Mouse (Mus musculus): ENCODE measurements around the gene Cdyl2. TPM values are rescaled to one million over a fixed set of nuclear protein-coding genes. Genes with fewer than 3 reads are reported as not detected.

Gene Cdyl2
- polyA plus RNA-seq, 1 experiment from 2014 or later: 7.3 TPM

- H3K27ac ChIP-seq (ENCODE audit: low read length): no peak overlapping the region
- WGBS: 84% methylated on average over 8 of the region's 8 CpGs
- H3K9ac ChIP-seq (ENCODE audit: low read length): no peak overlapping the region
- H3K4me3 ChIP-seq (ENCODE audit: low read length): no peak overlapping the region
- H3K9me3 ChIP-seq (ENCODE audit: control insufficient read depth, low read length): no peaks in the 10 kb centered on the region
- no peaks in the 10 kb centered on the region for H3K27me3 ChIP-seq (ENCODE audit: control insufficient read depth, insufficient read depth, low read depth, low read length)
- ATAC-seq (ENCODE audit: low read depth): no peak
- H3K36me3 ChIP-seq (ENCODE audit: control insufficient read depth, insufficient read depth, low read length): no peaks in the 10 kb centered on the region
- H3K4me1 ChIP-seq (replicated peaks; ENCODE audit: control insufficient read depth, insufficient read depth, low read length): no peaks in the 10 kb centered on the region
- no peak overlapping the region for H3K4me2 ChIP-seq (ENCODE audit: low read depth, low read length)
Measured at GRCm38 (mm10) chr8:116635972-116636371, 96.8 kb downstream of the Cdyl2 start.

GRCm38 (mm10) chr8:116635261-116635660, 97.5 kb downstream of the Cdyl2 start:
- H3K27ac ChIP-seq (ENCODE audit: low read length): no peak overlapping the region
- no peaks in the 10 kb centered on the region for H3K27me3 ChIP-seq (ENCODE audit: control insufficient read depth, insufficient read depth, low read depth, low read length)
- no peak for ATAC-seq (ENCODE audit: low read depth)
- H3K4me3 ChIP-seq (ENCODE audit: low read length): no peak overlapping the region
- no peaks in the 10 kb centered on the region for H3K4me1 ChIP-seq (replicated peaks; ENCODE audit: control insufficient read depth, insufficient read depth, low read length)
- WGBS: 85% methylated on average over 13 of the region's 13 CpGs
- H3K9me3 ChIP-seq (ENCODE audit: control insufficient read depth, low read length): no peaks in the 10 kb centered on the region
- H3K36me3 ChIP-seq (ENCODE audit: control insufficient read depth, insufficient read depth, low read length): no peaks in the 10 kb centered on the region
- no peak overlapping the region for H3K4me2 ChIP-seq (ENCODE audit: low read depth, low read length)
- no peak overlapping the region for H3K9ac ChIP-seq (ENCODE audit: low read length)

- Histone ChIP-seq H3K4me2 (ENCODE audit: low read depth, low read length) (no peak overlapping the region), H3K36me3 (ENCODE audit: control insufficient read depth, insufficient read depth, low read length) (no peaks in the 10 kb centered on the region), H3K9me3 (ENCODE audit: control insufficient read depth, low read length) (no peaks in the 10 kb centered on the region), H3K27me3 (ENCODE audit: control insufficient read depth, insufficient read depth, low read depth, low read length) (no peaks in the 10 kb centered on the region), H3K9ac (ENCODE audit: low read length) (no peak overlapping the region), H3K4me1 (replicated peaks; ENCODE audit: control insufficient read depth, insufficient read depth, low read length) (no peaks in the 10 kb centered on the region), H3K4me3 (ENCODE audit: low read length) (no peak overlapping the region), H3K27ac (ENCODE audit: low read length) (no peak overlapping the region)
- 87% methylated on average over 4 of the region's 4 CpGs for WGBS
- ATAC-seq (ENCODE audit: low read depth): no peak
Measured at GRCm38 (mm10) chr8:116634436-116634835, 98.4 kb downstream of the Cdyl2 start.

- WGBS: 61% methylated on average over 10 of the region's 10 CpGs
- Histone ChIP-seq H3K27me3 (ENCODE audit: control insufficient read depth, insufficient read depth, low read depth, low read length) (no peaks in the 10 kb centered on the region), H3K9ac (ENCODE audit: low read length) (no peak overlapping the region), H3K4me2 (ENCODE audit: low read depth, low read length) (no peak overlapping the region), H3K27ac (ENCODE audit: low read length) (no peak overlapping the region), H3K4me1 (replicated peaks; ENCODE audit: control insufficient read depth, insufficient read depth, low read length) (no peaks in the 10 kb centered on the region), H3K4me3 (ENCODE audit: low read length) (no peak overlapping the region), H3K9me3 (ENCODE audit: control insufficient read depth, low read length) (no peaks in the 10 kb centered on the region), H3K36me3 (ENCODE audit: control insufficient read depth, insufficient read depth, low read length) (no peaks in the 10 kb centered on the region)
- no peak for ATAC-seq (ENCODE audit: low read depth)
Measured at GRCm38 (mm10) chr8:116633470-116634150, 99.2 kb downstream of the Cdyl2 start.

GRCm38 (mm10) chr8:116630066-116630465, 102.7 kb downstream of the Cdyl2 start:
- Histone ChIP-seq H3K27me3 (ENCODE audit: control insufficient read depth, insufficient read depth, low read depth, low read length) (no peaks in the 10 kb centered on the region), H3K9me3 (ENCODE audit: control insufficient read depth, low read length) (no peaks in the 10 kb centered on the region), H3K9ac (ENCODE audit: low read length) (no peak overlapping the region), H3K4me1 (replicated peaks; ENCODE audit: control insufficient read depth, insufficient read depth, low read length) (no peaks in the 10 kb centered on the region), H3K36me3 (ENCODE audit: control insufficient read depth, insufficient read depth, low read length) (no peaks in the 10 kb centered on the region), H3K27ac (ENCODE audit: low read length) (no peak overlapping the region), H3K4me3 (ENCODE audit: low read length) (no peak overlapping the region), H3K4me2 (ENCODE audit: low read depth, low read length) (no peak overlapping the region)
- 0 out of 2 replicates have a peak, but pooled peaks have one; percentile 7 for ATAC-seq (ENCODE audit: low read depth)
- 40% methylated on average over 11 of the region's 11 CpGs for WGBS

DNA sequence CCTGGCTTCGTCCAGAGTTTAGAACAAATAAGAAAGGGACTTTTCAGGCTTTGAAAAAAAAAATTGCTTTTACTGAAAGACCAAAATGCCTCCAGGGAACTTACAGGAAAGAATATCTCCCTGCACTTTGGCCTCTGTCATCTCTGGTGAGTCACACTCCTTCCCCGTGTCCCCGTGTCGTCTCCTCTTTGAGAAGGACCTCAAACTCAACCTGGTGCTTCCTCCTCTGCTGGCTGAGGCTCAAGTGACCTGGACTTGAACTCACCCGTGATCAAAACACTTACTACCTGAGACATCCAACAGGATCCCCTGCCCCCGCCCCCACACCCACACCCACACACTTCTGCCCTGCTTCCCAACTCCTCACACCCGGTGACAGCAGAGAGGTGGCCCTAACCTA, 103.8 kb downstream of the Cdyl2 start:
- Histone ChIP-seq H3K4me2 (ENCODE audit: low read depth, low read length) (no peak overlapping the region), H3K9ac (ENCODE audit: low read length) (no peak overlapping the region), H3K9me3 (ENCODE audit: control insufficient read depth, low read length) (no peaks in the 10 kb centered on the region), H3K4me3 (ENCODE audit: low read length) (no peak overlapping the region), H3K27ac (ENCODE audit: low read length) (no peak overlapping the region), H3K36me3 (ENCODE audit: control insufficient read depth, insufficient read depth, low read length) (no peaks in the 10 kb centered on the region), H3K4me1 (replicated peaks; ENCODE audit: control insufficient read depth, insufficient read depth, low read length) (no peaks in the 10 kb centered on the region), H3K27me3 (ENCODE audit: control insufficient read depth, insufficient read depth, low read depth, low read length) (no peaks in the 10 kb centered on the region)
- WGBS: 44% methylated on average over 7 of the region's 7 CpGs
- ATAC-seq (ENCODE audit: low read depth): no peak

- no peak overlapping the region for H3K27ac ChIP-seq (ENCODE audit: low read length)
- H3K4me2 ChIP-seq (ENCODE audit: low read depth, low read length): no peak overlapping the region
- no peak overlapping the region for H3K9ac ChIP-seq (ENCODE audit: low read length)
- 94% methylated on average over 2 of the region's 2 CpGs for WGBS
- H3K4me3 ChIP-seq (ENCODE audit: low read length): no peak overlapping the region
- ATAC-seq (ENCODE audit: low read depth): no peak
- no peaks in the 10 kb centered on the region for H3K27me3 ChIP-seq (ENCODE audit: control insufficient read depth, insufficient read depth, low read depth, low read length)
- H3K9me3 ChIP-seq (ENCODE audit: control insufficient read depth, low read length): no peaks in the 10 kb centered on the region
- no peaks in the 10 kb centered on the region for H3K4me1 ChIP-seq (replicated peaks; ENCODE audit: control insufficient read depth, insufficient read depth, low read length)
- no peaks in the 10 kb centered on the region for H3K36me3 ChIP-seq (ENCODE audit: control insufficient read depth, insufficient read depth, low read length)
Measured at GRCm38 (mm10) chr8:116627854-116628479, 104.8 kb downstream of the Cdyl2 start.

DNA sequence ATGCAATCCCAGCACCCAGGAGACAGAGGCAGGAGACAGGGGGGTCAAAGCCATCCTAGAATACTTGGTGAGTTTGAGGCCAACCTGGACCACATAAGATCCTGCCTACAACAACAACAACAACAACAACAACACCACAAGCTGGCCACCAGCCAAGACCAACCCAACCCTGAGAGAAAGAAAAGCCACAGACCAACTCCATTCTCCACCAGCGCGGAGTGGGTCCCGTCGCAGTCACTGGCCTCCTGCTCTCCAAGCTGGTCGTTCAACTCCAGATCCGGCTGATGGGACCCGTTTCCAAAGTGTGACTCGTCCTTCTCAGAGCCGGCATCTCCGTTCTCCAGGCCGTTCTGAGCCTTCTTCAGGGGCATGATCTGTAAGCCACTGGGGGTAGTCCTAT, 109.2 kb downstream of the Cdyl2 start:
- Histone ChIP-seq H3K27ac (ENCODE audit: low read length) (no peak overlapping the region), H3K27me3 (ENCODE audit: control insufficient read depth, insufficient read depth, low read depth, low read length) (no peaks in the 10 kb centered on the region), H3K9ac (ENCODE audit: low read length) (no peak overlapping the region), H3K4me1 (replicated peaks; ENCODE audit: control insufficient read depth, insufficient read depth, low read length) (peaks cover 7% of the 10 kb centered on the region), H3K9me3 (ENCODE audit: control insufficient read depth, low read length) (no peaks in the 10 kb centered on the region), H3K36me3 (ENCODE audit: control insufficient read depth, insufficient read depth, low read length) (no peaks in the 10 kb centered on the region), H3K4me3 (ENCODE audit: low read length) (no peak overlapping the region), H3K4me2 (ENCODE audit: low read depth, low read length) (no peak overlapping the region)
- no peak for ATAC-seq (ENCODE audit: low read depth)
- 93% methylated on average over 11 of the region's 11 CpGs for WGBS

GRCm38 (mm10) chr8:116622326-116622725, 110.5 kb downstream of the Cdyl2 start:
- H3K4me2 ChIP-seq (ENCODE audit: low read depth, low read length): no peak overlapping the region
- no peak; the same call in 1 of the 2 replicates for ATAC-seq (ENCODE audit: low read depth)
- H3K9ac ChIP-seq (ENCODE audit: low read length): no peak overlapping the region
- no peak overlapping the region for H3K27ac ChIP-seq (ENCODE audit: low read length)
- no peaks in the 10 kb centered on the region for H3K36me3 ChIP-seq (ENCODE audit: control insufficient read depth, insufficient read depth, low read length)
- H3K4me3 ChIP-seq (ENCODE audit: low read length): no peak overlapping the region
- WGBS: 65% methylated on average over 9 of the region's 9 CpGs
- H3K9me3 ChIP-seq (ENCODE audit: control insufficient read depth, low read length): no peaks in the 10 kb centered on the region
- peaks cover 7% of the 10 kb centered on the region for H3K4me1 ChIP-seq (replicated peaks; ENCODE audit: control insufficient read depth, insufficient read depth, low read length)
- H3K27me3 ChIP-seq (ENCODE audit: control insufficient read depth, insufficient read depth, low read depth, low read length): no peaks in the 10 kb centered on the region

Data from lung, embryonic 16.5 days (tissue).